Mouse (Mus musculus) limb, embryonic 11.5 days (tissue): Measurements from ENCODE around the gene 3300002I08Rik. TPM values are rescaled to one million over a fixed set of nuclear protein-coding genes. Genes with fewer than 3 reads are reported as not detected.
A peak's percentile ranks its signal among the peaks of the same experiment; 100 is the strongest.
"Not testable (repeated sequence)": the region's sequence is repeated elsewhere in the genome, so short reads cannot be mapped to it uniquely, and the experiment has no call there.

ENCODE experiments used
- ATAC-seq: fragments of 200-750 bp; cut with Nextera tagmentation; 2 replicates; pipeline ENCODE4 v1.8.0; 2017; ENCODE audit warnings: low read depth; ENCODE audit not compliant: insufficient number of reproducible peaks, low FRiP score, low TSS enrichment
- DNase-seq: peaks from one replicate; pipeline ENCODE4 v3.0.0-alpha.2; 2015; ENCODE audit warnings: low spot score
- H3K27ac ChIP-seq: fragments of 300-500 bp; sonication (generic); replicated peaks from 2 replicates; pipeline ENCODE4 v1.5.1; 2014; ENCODE audit warnings: low read depth, mild to moderate bottlenecking, low read length
- H3K27me3 ChIP-seq: fragments of 300-500 bp; sonication (generic); 2 replicates; pipeline ENCODE4 v1.6.1; 2014; ENCODE audit warnings: mild to moderate bottlenecking, low read length, mixed read lengths; ENCODE audit not compliant: control insufficient read depth, insufficient read depth
- H3K36me3 ChIP-seq: fragments of 300-500 bp; sonication (generic); 2 replicates; pipeline ENCODE4 v1.6.1; 2014; ENCODE audit warnings: mild to moderate bottlenecking, low read length, moderate library complexity, mixed read lengths; ENCODE audit not compliant: control insufficient read depth, insufficient read depth
- H3K4me1 ChIP-seq: fragments of 300-500 bp; sonication (generic); 2 replicates; pipeline ENCODE4 v1.6.1; 2014; ENCODE audit warnings: low read length, mixed read lengths; ENCODE audit not compliant: control insufficient read depth, insufficient read depth
- H3K4me2 ChIP-seq: fragments of 300-500 bp; sonication (generic); 2 replicates; pipeline ENCODE4 v1.6.1; 2014; ENCODE audit warnings: low read depth, mild to moderate bottlenecking, moderate library complexity; ENCODE audit not compliant: severe bottlenecking
- H3K4me3 ChIP-seq: fragments of 300-500 bp; sonication (generic); 2 replicates; pipeline ENCODE4 v1.5.1; 2014; ENCODE audit warnings: low read depth, low read length
- H3K9ac ChIP-seq: fragments of 300-500 bp; sonication (generic); 2 replicates; pipeline ENCODE4 v1.6.1; 2014; ENCODE audit warnings: mild to moderate bottlenecking, low read length
- H3K9me3 ChIP-seq: fragments of 300-500 bp; sonication (generic); 2 replicates; pipeline ENCODE4 v1.6.1; 2016; ENCODE audit warnings: low read length; ENCODE audit not compliant: control insufficient read depth
- WGBS: fragments of 180-500 bp; shearing (Covaris S2); extraction: QIAGEN DNeasy Blood & Tissue Kit; methylation state at CpG from one replicate; pipeline ENCODE4 v1.1.7; 2014; 5-methylcytosine and 5-hydroxymethylcytosine counted together
- polyA plus RNA-seq: library from polyadenylated mRNA; unstranded; fragments of >200 nt; fragmentation: Nextera tagmentation; extraction: Ambion mirVana; gene quantifications from 2 replicates; pipeline ENCODE4 v1.2.1, GENCODE M21; 2014

Gene 3300002I08Rik
- polyA plus RNA-seq, 1 experiment from 2014 or later: 9.4 TPM

DNA sequence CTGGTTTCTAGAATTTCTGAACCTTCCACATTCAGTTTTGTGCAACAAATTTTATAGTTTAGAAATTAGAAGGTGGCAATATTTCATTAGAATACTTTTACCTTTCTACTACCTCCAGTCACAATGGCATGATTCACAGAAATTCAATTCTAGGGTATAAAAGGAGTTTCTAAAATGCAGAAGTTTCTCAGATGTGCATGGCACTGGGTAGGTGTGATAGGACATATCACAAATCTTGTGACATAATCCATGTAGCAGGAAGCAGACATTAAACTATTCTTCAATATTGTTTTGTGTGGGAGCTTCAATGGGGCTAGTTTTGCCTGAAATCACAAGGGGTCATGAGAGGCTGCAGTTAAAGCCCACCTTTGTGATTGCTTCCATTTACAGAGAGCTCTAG lies 46.4 kb downstream of the 3300002I08Rik start:
- Histone ChIP-seq H3K4me1 (no peaks in the 10 kb centered on the region), H3K27me3 (no peaks in the 10 kb centered on the region), H3K4me2 (no peak overlapping the region), H3K27ac (no peak overlapping the region), H3K9me3 (peaks cover 5% of the 10 kb centered on the region; the same call in 1 of the 2 replicates), H3K9ac (no peak overlapping the region), H3K36me3 (peaks cover 4% of the 10 kb centered on the region; the same call in 1 of the 2 replicates), H3K4me3 (no peak overlapping the region)
- no peak for DNase-seq
- ATAC-seq: no peak

DNA sequence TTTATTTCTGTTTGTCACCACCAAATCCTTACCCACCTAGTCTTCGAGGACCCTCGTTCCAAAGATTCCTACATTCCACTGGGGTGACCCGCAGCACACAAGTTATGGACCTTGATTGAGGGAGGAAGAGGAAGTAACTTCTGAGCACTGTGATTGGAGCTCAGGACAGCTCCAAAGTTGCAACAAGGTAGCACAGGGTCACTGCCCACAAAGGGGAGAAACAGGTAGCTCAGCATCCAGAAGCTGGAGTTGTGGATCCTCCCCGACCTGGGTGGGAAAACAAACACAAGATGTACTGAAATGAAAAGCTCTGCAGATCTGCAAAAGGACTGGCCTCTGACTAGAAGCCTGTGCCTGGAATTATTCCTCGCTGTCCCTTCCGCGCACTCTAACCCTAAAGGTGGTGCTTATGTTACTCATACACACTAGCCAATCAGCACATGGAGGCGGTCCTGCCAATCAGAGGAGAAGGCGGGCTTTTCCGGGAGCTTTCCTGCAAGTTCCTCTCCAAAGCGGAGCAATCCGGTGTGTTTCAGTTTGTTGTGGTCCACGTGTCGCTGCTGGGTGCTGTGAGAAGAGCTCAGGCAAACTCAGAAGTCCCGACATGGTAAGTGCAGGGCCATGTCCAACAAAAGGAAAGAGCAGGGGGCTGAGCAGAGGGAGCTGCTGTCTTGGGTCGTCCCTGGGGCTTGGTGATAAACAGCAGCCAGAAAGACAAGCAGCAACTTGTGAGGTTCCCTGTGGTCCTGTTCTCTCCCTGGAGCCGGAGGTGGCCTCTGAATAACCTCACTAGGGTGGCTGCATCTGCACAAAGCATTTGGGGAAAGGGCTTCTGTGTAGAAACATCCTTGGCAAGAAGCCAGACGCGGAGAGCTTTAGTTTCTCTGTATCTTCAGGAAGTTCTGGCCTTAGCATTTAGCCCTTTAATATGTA lies 51.3 kb downstream of the 3300002I08Rik start:
- WGBS: 13% methylated on average over 19 of the region's 19 CpGs

DNA sequence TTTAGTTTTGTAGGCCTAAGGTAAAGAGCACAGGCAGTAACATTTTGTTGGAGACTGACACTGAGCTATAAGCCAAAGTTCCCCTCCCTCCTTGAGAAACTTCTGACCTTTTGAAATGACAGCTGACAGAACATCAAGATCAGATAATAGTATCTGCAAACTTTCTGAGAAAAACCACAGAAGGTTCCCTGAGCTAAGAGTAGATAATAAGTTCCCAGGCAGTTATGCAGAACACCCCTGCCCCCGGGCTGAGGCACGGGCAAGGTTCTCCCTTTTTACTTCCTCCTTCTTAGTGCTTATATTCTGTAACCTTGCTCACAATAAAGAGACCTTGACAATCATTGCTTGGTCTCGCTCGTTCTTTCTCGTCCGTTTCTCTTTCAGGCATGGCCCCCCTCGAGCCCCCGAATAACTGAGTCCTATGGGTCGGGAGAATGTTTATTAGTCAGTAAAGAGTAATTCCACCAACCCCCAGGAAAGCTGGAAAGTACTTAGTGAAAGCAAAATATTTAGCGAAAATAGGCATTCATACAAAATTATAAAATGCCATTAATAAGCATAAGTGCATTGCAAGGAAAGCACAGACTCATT lies 55.3 kb downstream of the 3300002I08Rik start:
- Histone ChIP-seq H3K4me3 (no peak overlapping the region), H3K27me3 (no peaks in the 10 kb centered on the region), H3K4me2 (no peak overlapping the region), H3K4me1 (no peaks in the 10 kb centered on the region), H3K36me3 (no peaks in the 10 kb centered on the region), H3K9me3 (no peaks in the 10 kb centered on the region), H3K27ac (no peak overlapping the region), H3K9ac (no peak overlapping the region)
- 88% methylated on average over 10 of the region's 10 CpGs for WGBS
- DNase-seq (no peak), ATAC-seq (no peak)

More for the DNA sequence above, 51.3 kb downstream of the 3300002I08Rik start:
- DNase-seq: peak; percentile 88
- H3K4me1 ChIP-seq, H3K36me3 ChIP-seq, H3K27ac ChIP-seq, H3K9me3 ChIP-seq, H3K27me3 ChIP-seq: not testable (repeated sequence)
- Histone ChIP-seq H3K9ac (peak overlapping the region; percentile 61), H3K4me3 (peak overlapping the region; percentile 51), H3K4me2 (peak overlapping the region; percentile 41)
- peak; percentile 99 for ATAC-seq

DNA sequence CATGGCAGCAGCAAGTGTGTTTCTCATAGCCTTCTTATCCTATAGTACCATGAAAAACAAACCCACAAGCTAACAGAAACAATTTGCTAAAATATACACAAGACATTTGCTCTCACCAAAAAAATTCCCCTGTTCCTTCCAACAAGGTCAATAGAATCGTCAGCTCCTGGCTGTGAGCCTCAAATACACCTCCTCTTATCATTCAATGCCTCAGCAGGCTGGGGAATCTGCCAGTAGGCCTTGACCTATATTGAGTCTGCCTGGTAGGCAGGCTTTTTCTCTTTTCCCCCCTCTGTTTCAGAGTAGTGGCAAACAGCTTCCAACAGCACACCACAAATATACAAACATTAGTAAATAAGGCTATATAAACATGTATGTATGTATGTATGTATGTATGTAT lies 63.5 kb downstream of the 3300002I08Rik start:
- no peak for ATAC-seq
- Histone ChIP-seq H3K4me2 (no peak overlapping the region), H3K9me3 (no peaks in the 10 kb centered on the region), H3K4me3 (no peak overlapping the region), H3K36me3 (no peaks in the 10 kb centered on the region), H3K4me1 (no peaks in the 10 kb centered on the region), H3K27ac (no peak overlapping the region), H3K27me3 (no peaks in the 10 kb centered on the region), H3K9ac (no peak overlapping the region)
- WGBS: 61% methylated on average over 1 of the region's 1 CpGs
- DNase-seq: no peak

DNA sequence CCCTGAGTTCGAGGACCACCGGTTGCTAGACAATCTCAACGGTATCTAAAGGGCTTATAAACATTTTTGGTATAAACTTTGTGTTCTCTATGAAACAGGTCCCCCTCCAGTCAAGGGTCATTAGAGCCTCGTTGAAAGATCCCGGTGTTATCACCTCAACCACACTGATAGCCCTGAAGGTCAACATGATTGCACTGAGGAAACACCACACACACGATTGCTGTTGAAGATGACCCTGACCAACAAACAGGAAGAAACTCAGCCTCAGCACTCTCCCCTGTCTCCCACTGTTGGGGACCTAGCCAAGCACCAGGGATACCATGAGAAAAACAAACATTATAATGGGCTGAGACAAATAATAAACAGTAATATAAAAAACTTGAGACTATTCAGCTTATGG lies 68.9 kb downstream of the 3300002I08Rik start:
- ATAC-seq: no peak
- Histone ChIP-seq H3K36me3 (no peaks in the 10 kb centered on the region), H3K27me3 (no peaks in the 10 kb centered on the region), H3K27ac (no peak overlapping the region), H3K9ac (no peak overlapping the region), H3K4me3 (no peak overlapping the region), H3K4me2 (no peak overlapping the region), H3K4me1 (no peaks in the 10 kb centered on the region), H3K9me3 (no peaks in the 10 kb centered on the region)
- DNase-seq: no peak
- 84% methylated on average over 6 of the region's 6 CpGs for WGBS

Other genes starting within 250 kb of the 3300002I08Rik start
- 6.1 and 6.7 TPM in 2 replicates for gene Zfp120, start 226.1 kb downstream of the 3300002I08Rik start, polyA plus RNA-seq
- gene Gm10770, start 183.1 kb downstream of the 3300002I08Rik start, polyA plus RNA-seq: not detected in 2 replicates
- gene Gm14139, start 181.0 kb downstream of the 3300002I08Rik start, polyA plus RNA-seq: not detected in 2 replicates
- gene Zfp937, start 144.7 kb downstream of the 3300002I08Rik start, polyA plus RNA-seq: 10.3 and 12.4 TPM in 2 replicates
- gene Gm21994, start 107.2 kb downstream of the 3300002I08Rik start, polyA plus RNA-seq: 2.5 and 4.1 TPM in 2 replicates
- gene Gm14124, start 105.2 kb downstream of the 3300002I08Rik start, polyA plus RNA-seq: not detected in 2 replicates
- 1.7 and 2.6 TPM in 2 replicates for gene Gm10130, start 39.1 kb downstream of the 3300002I08Rik start, polyA plus RNA-seq
- gene Zfp442, start 88.7 kb upstream of the 3300002I08Rik start, polyA plus RNA-seq: 8.9 and 9.0 TPM in 2 replicates
- 0.12 TPM in 1 of 2 replicates, not detected in the other for gene Zfp345, start 122.3 kb upstream of the 3300002I08Rik start, polyA plus RNA-seq
- gene Cst7, start 207.7 kb upstream of the 3300002I08Rik start, polyA plus RNA-seq: 0.33 and 0.36 TPM in 2 replicates
- 25.3 and 26.2 TPM in 2 replicates for gene Apmap, start 245.8 kb upstream of the 3300002I08Rik start, polyA plus RNA-seq